In the genomic region with DNA sequence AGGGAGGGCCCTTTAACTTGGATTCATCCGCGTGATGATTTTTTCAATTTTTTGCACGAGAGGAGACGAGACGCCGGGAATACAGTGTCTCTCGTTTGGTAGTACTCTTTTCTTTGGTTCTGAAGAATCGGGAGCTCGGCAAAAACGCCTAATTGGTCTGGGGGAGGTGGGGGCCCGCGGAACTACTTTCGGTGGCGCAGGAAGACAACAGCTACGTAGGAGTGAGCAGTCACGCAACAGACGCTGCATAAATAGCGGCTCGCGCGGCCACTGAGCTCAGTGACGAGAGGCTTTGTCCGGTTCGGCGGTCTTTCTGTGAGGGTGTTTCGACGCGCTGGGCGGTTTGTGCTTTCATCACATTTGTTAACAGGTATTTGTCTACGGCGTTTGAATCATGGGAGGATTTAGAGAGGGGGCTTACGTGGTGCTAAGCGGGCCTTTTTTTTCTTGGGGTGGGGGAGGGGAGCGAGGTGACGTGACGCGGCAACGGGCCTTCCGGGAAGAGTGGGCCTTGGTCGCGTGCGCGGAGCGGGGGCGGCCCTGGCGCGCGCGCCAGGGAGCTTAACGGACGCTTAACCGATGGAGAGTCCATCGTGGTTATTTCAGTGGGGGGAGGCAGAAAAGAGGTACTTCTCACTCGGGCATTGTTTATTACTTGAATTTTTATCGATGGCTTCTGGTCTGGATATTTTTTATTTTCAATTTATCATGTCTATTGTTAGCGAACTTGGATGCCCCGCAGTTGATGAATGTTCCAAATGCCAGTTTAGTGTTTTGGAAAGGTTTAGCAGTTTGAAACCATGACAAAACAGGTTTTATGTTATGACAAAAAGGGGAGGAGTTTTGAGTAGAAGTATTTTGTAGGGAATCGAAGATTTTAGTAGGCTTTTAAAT, we compare ENCODE assay signal across 8 mouse cellular contexts. TPM values are rescaled to one million over a fixed set of nuclear protein-coding genes. Genes with fewer than 3 reads are reported as not detected.
A peak's percentile ranks its signal among the peaks of the same experiment; 100 is the strongest.
DNase-seq lines count a peak whose midpoint lies in the region; ATAC-seq and TF ChIP-seq lines count a peak whose summit lies in the region.

No protein-coding gene starts in this region.

- no peak for DNase-seq in Patski (ENCODE audit: low read depth, low spot score)
- DNase-seq in cerebellum, postnatal 14 days: peak; percentile 96 to 97
- peak; percentile 85 to 88 for DNase-seq in frontal cortex, postnatal 25 days (ENCODE audit: low spot score in 2 of 2)
- DNase-seq in hindbrain, embryonic 14.5 days (ENCODE audit: low spot score): peak; percentile 96
- peak; percentile 91 to 96 for DNase-seq in left cerebral cortex, postnatal 10 days (ENCODE audit: extremely low spot score in 1 of 2, low spot score in 2 of 2)
- peak; percentile 95 for DNase-seq in right cerebral cortex, postnatal 10 days (ENCODE audit: low spot score in 2 of 2)
- peak; percentile 92 for DNase-seq in urinary bladder, postnatal 14 days (ENCODE audit: low spot score)

- peak overlapping the region; percentile 99 for H3K27ac ChIP-seq in hindbrain, embryonic 14.5 days

- in situ Hi-C loops in Patski (cut with MboI; ENCODE audit: low pct_unique_long_range_greater_than_20kb): no loop called here

- ATAC-seq in Patski: peak; percentile 53
- peak; percentile 88 for ATAC-seq in hindbrain, embryonic 14.5 days (ENCODE audit: low FRiP score)
- peak; percentile 64 for ATAC-seq in megakaryocyte progenitor cell, adult 5-6 weeks (replicated peaks; ENCODE audit: poor library complexity)

- peaks cover 36% of the 10 kb centered on the region for H3K4me1 ChIP-seq in hindbrain, embryonic 14.5 days (replicated peaks; ENCODE audit: control insufficient read depth, insufficient read depth, low read length)

- no peaks in the 10 kb centered on the region for H3K27me3 ChIP-seq in Patski
- no peaks in the 10 kb centered on the region for H3K27me3 ChIP-seq in hindbrain, embryonic 14.5 days (ENCODE audit: control insufficient read depth, insufficient read depth, low read length)

- peak overlapping the region; percentile 76 for H3K4me2 ChIP-seq in hindbrain, embryonic 14.5 days (replicated peaks)

- POLR2A ChIA-PET in Patski (lab: Charles Lee): interaction anchor here (0.6 to 3.2 kb wide), 6 partner anchors 12 to 476 kb away, joined by 3 to 30 read pairs (median 6); a partner anchor contains a TSS

- under 1% methylated on average over 58 of the region's 58 CpGs for WGBS in hindbrain, embryonic 14.5 days

- no peaks in the 10 kb centered on the region for H3K9me3 ChIP-seq in hindbrain, embryonic 14.5 days (ENCODE audit: control insufficient read depth, low read length)

- no peak for TF ChIP-seq CTCF in Patski (IDR thresholded peaks at IDR 0.05)

- peaks cover 28% of the 10 kb centered on the region for H3K36me3 ChIP-seq in hindbrain, embryonic 14.5 days (replicated peaks; ENCODE audit: control insufficient read depth, insufficient read depth)

- H3K4me3 ChIP-seq in hindbrain, embryonic 14.5 days (replicated peaks; ENCODE audit: low read length): peak overlapping the region; percentile 70

- CTCF ChIA-PET in Patski (lab: Charles Lee): interaction anchor here (1.6 kb wide), 1 partner anchor 22 kb away, joined by 4 read pairs; no protein-coding TSS in a partner anchor

- intact Hi-C loops in left cerebral cortex, postnatal 10 days (cut with DNase I): loop anchor here (2.0 kb wide), 2 partner anchors 51 to 95 kb away; no protein-coding TSS in a partner anchor

- H3K9ac ChIP-seq in hindbrain, embryonic 14.5 days: peak overlapping the region; percentile 96

RNA-seq across cellular contexts. Expression of a gene that starts 0.5 kb away (rescaled TPM):
- polyA plus RNA-seq in Patski (2021): 624 TPM
- 4,396 and 4,426 TPM in 2 replicates for polyA plus RNA-seq in hindbrain, embryonic 14.5 days (2014; fragmentation: Nextera tagmentation; extraction: Ambion mirVana)
- 1,000 to 10,000 TPM; 1,760 to 1,780 TPM for total RNA-seq in left cerebral cortex, postnatal 10 days (2021)
- 1,569 and 1,579 TPM in 2 replicates for total RNA-seq in megakaryocyte progenitor cell, adult 5-6 weeks (2015)
- total RNA-seq in megakaryocyte progenitor cell, adult 5-6 weeks (2017): 1,004 and 1,153 TPM in 2 replicates

RNA-seq across cellular contexts. Expression of a gene that starts 12.4 kb away (rescaled TPM):
- 24.5 TPM for polyA plus RNA-seq in Patski (2021)
- polyA plus RNA-seq in hindbrain, embryonic 14.5 days (2014; fragmentation: Nextera tagmentation; extraction: Ambion mirVana): 63.8 and 64.8 TPM in 2 replicates
- 10 to 100 TPM; 38.0 to 42.0 TPM for total RNA-seq in left cerebral cortex, postnatal 10 days (2021)
- 44.5 and 46.9 TPM in 2 replicates for total RNA-seq in megakaryocyte progenitor cell, adult 5-6 weeks (2015)
- 13.6 and 25.4 TPM in 2 replicates for total RNA-seq in megakaryocyte progenitor cell, adult 5-6 weeks (2017)

RNA-seq across cellular contexts. Expression of a gene that starts 22.8 kb away (rescaled TPM):
- polyA plus RNA-seq in Patski (2021): 0.04 TPM
- polyA plus RNA-seq in hindbrain, embryonic 14.5 days (2014; fragmentation: Nextera tagmentation; extraction: Ambion mirVana): 22.6 and 28.2 TPM in 2 replicates
- 10 to 100 TPM; 27.8 to 30.0 TPM for total RNA-seq in left cerebral cortex, postnatal 10 days (2021)
- 9.0 and 13.9 TPM in 2 replicates for total RNA-seq in megakaryocyte progenitor cell, adult 5-6 weeks (2015)
- 10.5 and 12.9 TPM in 2 replicates for total RNA-seq in megakaryocyte progenitor cell, adult 5-6 weeks (2017)
